Mouse (Mus musculus) ES-E14 (cell line): ENCODE results near the gene Gm12166.

Experiments
- ZC3H11A ChIP-seq: IDR thresholded peaks from 2 replicates; pipeline ENCODE4 v1.6.1; 2012; ENCODE audit warnings: low read depth, mild to moderate bottlenecking, inconsistent platforms, low read length, borderline replicate concordance
- ZNF384 ChIP-seq: IDR thresholded peaks from 2 replicates; pipeline ENCODE4 v1.6.1; 2012; ENCODE audit warnings: low read depth, low read length, inconsistent platforms

- no peak for TF ChIP-seq ZNF384
- TF ChIP-seq ZC3H11A, result no peak
These were observed 38.1 kb upstream of the Gm12166 start for GRCm38 (mm10) chr11:46090036-46090725.
